Mouse (Mus musculus) forebrain, embryonic 11.5 days (tissue): ENCODE measurements around the gene Afmid. TPM values are rescaled to one million over a fixed set of nuclear protein-coding genes. Genes with fewer than 3 reads are reported as not detected.

Source experiments
- ATAC-seq: fragments of 200-750 bp; cut with Nextera tagmentation; replicated peaks from 2 replicates; pipeline ENCODE4 v1.8.0; 2017; ENCODE audit warnings: moderate TSS enrichment; ENCODE audit not compliant: low FRiP score
- DNase-seq: peaks from one replicate; pipeline ENCODE4 v3.0.0-alpha.2; 2017; ENCODE audit warnings: low spot score
- H3K27ac ChIP-seq: fragments of 300-500 bp; sonication (generic); 2 replicates; pipeline ENCODE4 v1.5.1; 2014; ENCODE audit warnings: low read depth, low read length
- H3K27me3 ChIP-seq: fragments of 300-500 bp; sonication (generic); 2 replicates; pipeline ENCODE4 v1.6.1; 2014; ENCODE audit warnings: mild to moderate bottlenecking, low read length, mixed read lengths; ENCODE audit not compliant: control insufficient read depth, insufficient read depth
- H3K36me3 ChIP-seq: fragments of 300-500 bp; sonication (generic); 2 replicates; pipeline ENCODE4 v1.6.1; 2014; ENCODE audit warnings: mild to moderate bottlenecking, low read length, moderate library complexity, mixed read lengths; ENCODE audit not compliant: control insufficient read depth, insufficient read depth
- H3K4me1 ChIP-seq: fragments of 300-500 bp; sonication (generic); replicated peaks from 2 replicates; pipeline ENCODE4 v1.6.1; 2014; ENCODE audit warnings: low read length, mixed read lengths; ENCODE audit not compliant: control insufficient read depth, insufficient read depth
- H3K4me2 ChIP-seq: fragments of 300-500 bp; sonication (generic); 2 replicates; pipeline ENCODE4 v1.6.1; 2014; ENCODE audit warnings: low read depth, mild to moderate bottlenecking, low read length, moderate library complexity, mixed read lengths; ENCODE audit not compliant: severe bottlenecking
- H3K4me3 ChIP-seq: fragments of 300-500 bp; sonication (generic); 2 replicates; pipeline ENCODE4 v1.5.1; 2014; ENCODE audit warnings: low read depth, low read length
- H3K9ac ChIP-seq: fragments of 300-500 bp; sonication (generic); 2 replicates; pipeline ENCODE4 v1.6.1; 2014; ENCODE audit warnings: low read length
- H3K9me3 ChIP-seq: fragments of 300-500 bp; sonication (generic); 2 replicates; pipeline ENCODE4 v1.6.1; 2016; ENCODE audit warnings: low read length, mixed read lengths; ENCODE audit not compliant: control insufficient read depth
- WGBS: fragments of 180-500 bp; shearing (Covaris S2); extraction: QIAGEN DNeasy Blood & Tissue Kit; methylation state at CpG from one replicate; pipeline ENCODE4 v1.1.7; 2014; 5-methylcytosine and 5-hydroxymethylcytosine counted together
- polyA plus RNA-seq: library from polyadenylated mRNA; unstranded; fragments of >200 nt; fragmentation: Nextera tagmentation; extraction: Ambion mirVana; gene quantifications from 2 replicates; pipeline ENCODE4 v1.2.1, GENCODE M21; 2014

Gene Afmid
- polyA plus RNA-seq = 6.0 and 6.8 TPM in 2 replicates

- Histone ChIP-seq H3K4me1 (peaks cover 14% of the 10 kb centered on the region), H3K9ac (peak within 1 kb of the TSS; percentile 79), H3K27ac (peak within 1 kb of the TSS; percentile 82), H3K4me3 (peak within 1 kb of the TSS; percentile 45), H3K4me2 (peak within 1 kb of the TSS; percentile 64), H3K36me3 (peaks cover 2% of the 10 kb centered on the region; the same call in 1 of the 2 replicates), H3K9me3 (no peaks in the 10 kb centered on the region), H3K27me3 (no peaks in the 10 kb centered on the region)
- ATAC-seq (peak; percentile 76), DNase-seq (peak; percentile 90)
- under 1% methylated on average over 34 of the region's 34 CpGs for WGBS
These were observed at the start of gene Afmid, which contains the start of gene Tk1 for GRCm38 (mm10) chr11:117825333-117826101. Afmid (plus strand) TSS chr11:117825924. Tk1 (minus strand) TSS chr11:117826092.

- WGBS = 93% methylated on average over 14 of the region's 14 CpGs
- Histone ChIP-seq H3K9me3 (no peaks in the 10 kb centered on the region), H3K4me2 (no peak overlapping the region)
These were observed 49.5 kb upstream of the Afmid start for GRCm38 (mm10) chr11:117776085-117776792.

GRCm38 (mm10) chr11:117777111-117777510 is 48.6 kb upstream of the Afmid start:
- no peak for DNase-seq
- H3K4me3 ChIP-seq = no peak overlapping the region
- H3K27me3 ChIP-seq = peaks cover 23% of the 10 kb centered on the region
- H3K4me2 ChIP-seq = no peak overlapping the region
- no peaks in the 10 kb centered on the region for H3K9me3 ChIP-seq
- 88% methylated on average over 5 of the region's 5 CpGs for WGBS
- H3K9ac ChIP-seq = no peak overlapping the region
- H3K27ac ChIP-seq = no peak overlapping the region
- no peak for ATAC-seq
- peaks cover 13% of the 10 kb centered on the region for H3K4me1 ChIP-seq
- no peaks in the 10 kb centered on the region for H3K36me3 ChIP-seq

More at GRCm38 (mm10) chr11:117776085-117776792, 49.5 kb upstream of the Afmid start:
- no peak for ATAC-seq
- Histone ChIP-seq H3K36me3 (no peaks in the 10 kb centered on the region), H3K4me3 (no peak overlapping the region), H3K27me3 (peaks cover 15% of the 10 kb centered on the region), H3K4me1 (peaks cover 13% of the 10 kb centered on the region), H3K9ac (no peak overlapping the region), H3K27ac (no peak overlapping the region)
- DNase-seq = no peak

GRCm38 (mm10) chr11:117778031-117778430 is 47.7 kb upstream of the Afmid start:
- H3K27me3 ChIP-seq = peaks cover 32% of the 10 kb centered on the region
- H3K4me1 ChIP-seq = peaks cover 15% of the 10 kb centered on the region
- 95% methylated on average over 11 of the region's 11 CpGs for WGBS
- no peak for ATAC-seq
- H3K4me3 ChIP-seq = no peak overlapping the region
- no peak overlapping the region for H3K4me2 ChIP-seq
- no peak for DNase-seq
- no peaks in the 10 kb centered on the region for H3K9me3 ChIP-seq
- no peak overlapping the region for H3K27ac ChIP-seq
- H3K9ac ChIP-seq = no peak overlapping the region
- no peaks in the 10 kb centered on the region for H3K36me3 ChIP-seq

GRCm38 (mm10) chr11:117778851-117779433 is 46.8 kb upstream of the Afmid start:
- Histone ChIP-seq H3K27me3 (peaks cover 41% of the 10 kb centered on the region), H3K4me2 (peak overlapping the region; percentile 53), H3K9me3 (no peaks in the 10 kb centered on the region), H3K4me3 (peak overlapping the region; percentile 30; the same call in 1 of the 2 replicates), H3K36me3 (no peaks in the 10 kb centered on the region), H3K27ac (no peak overlapping the region), H3K4me1 (peaks cover 21% of the 10 kb centered on the region), H3K9ac (no peak overlapping the region; the same call in 1 of the 2 replicates)
- DNase-seq (no peak), ATAC-seq (no peak)
- WGBS = 75% methylated on average over 12 of the region's 12 CpGs

GRCm38 (mm10) chr11:117779434-117780198 is 46.1 kb upstream of the Afmid start:
- peak overlapping the region; percentile 53 for H3K4me2 ChIP-seq
- H3K4me3 ChIP-seq = peak overlapping the region; percentile 30
- WGBS = 6% methylated on average over 38 of the region's 38 CpGs
- H3K9me3 ChIP-seq = no peaks in the 10 kb centered on the region
- H3K27me3 ChIP-seq = peaks cover 43% of the 10 kb centered on the region
- peak; percentile 75 for DNase-seq
- H3K36me3 ChIP-seq = no peaks in the 10 kb centered on the region
- H3K9ac ChIP-seq = peak overlapping the region; percentile 47
- ATAC-seq = 0 out of 2 replicates have a peak, but pooled peaks have one; percentile 32
- peaks cover 21% of the 10 kb centered on the region for H3K4me1 ChIP-seq
- no peak overlapping the region for H3K27ac ChIP-seq

- Histone ChIP-seq H3K9me3 (no peaks in the 10 kb centered on the region), H3K27me3 (peaks cover 43% of the 10 kb centered on the region), H3K4me1 (peaks cover 21% of the 10 kb centered on the region), H3K36me3 (no peaks in the 10 kb centered on the region), H3K4me2 (peak overlapping the region; percentile 53), H3K4me3 (peak overlapping the region; percentile 30), H3K27ac (no peak overlapping the region), H3K9ac (peak overlapping the region; percentile 47)
- ATAC-seq (0 out of 2 replicates have a peak, but pooled peaks have one; percentile 26), DNase-seq (no peak)
- 2% methylated on average over 17 of the region's 17 CpGs for WGBS
These were observed 45.6 kb upstream of the Afmid start for GRCm38 (mm10) chr11:117780199-117780515.
